Mouse (Mus musculus) liver, embryonic 11.5 days (tissue): ENCODE results near the gene Kcne2. TPM values are rescaled to one million over a fixed set of nuclear protein-coding genes. Genes with fewer than 3 reads are reported as not detected.

Experiments used
- ATAC-seq: fragments of 200-750 bp; cut with Nextera tagmentation; replicated peaks from 2 replicates; pipeline ENCODE4 v1.8.0; 2017; ENCODE audit warnings: moderate number of reproducible peaks, mild to moderate bottlenecking, moderate TSS enrichment, moderate library complexity; ENCODE audit not compliant: low FRiP score
- DNase-seq: peaks from one replicate; pipeline ENCODE4 v3.0.0-alpha.2; 2017; ENCODE audit warnings: low spot score
- H3K27ac ChIP-seq: fragments of 300-500 bp; sonication (generic); 2 replicates; pipeline ENCODE4 v1.5.1; 2014; ENCODE audit warnings: mild to moderate bottlenecking, low read depth, low read length, control low read depth
- H3K27me3 ChIP-seq: fragments of 300-500 bp; sonication (generic); replicated peaks from 2 replicates; pipeline ENCODE4 v1.6.1; 2014; ENCODE audit warnings: low read length, mixed read lengths; ENCODE audit not compliant: control insufficient read depth, insufficient read depth
- H3K36me3 ChIP-seq: fragments of 300-500 bp; sonication (generic); 2 replicates; pipeline ENCODE4 v1.6.1; 2014; ENCODE audit warnings: mild to moderate bottlenecking, low read length, moderate library complexity, mixed read lengths; ENCODE audit not compliant: control insufficient read depth, insufficient read depth
- H3K4me1 ChIP-seq: fragments of 300-500 bp; sonication (generic); replicated peaks from 2 replicates; pipeline ENCODE4 v1.6.1; 2014; ENCODE audit warnings: low read length, mixed read lengths; ENCODE audit not compliant: control insufficient read depth, insufficient read depth
- H3K4me2 ChIP-seq: fragments of 300-500 bp; sonication (generic); 2 replicates; pipeline ENCODE4 v1.6.1; 2014; ENCODE audit warnings: mild to moderate bottlenecking, control low read depth, moderate library complexity
- H3K4me3 ChIP-seq: fragments of 300-500 bp; sonication (generic); 2 replicates; pipeline ENCODE4 v1.5.1; 2014; ENCODE audit warnings: low read depth, low read length, control low read depth
- H3K9ac ChIP-seq: fragments of 300-500 bp; sonication (generic); 2 replicates; pipeline ENCODE4 v1.6.1; 2014; ENCODE audit warnings: low read depth, low read length, control low read depth
- H3K9me3 ChIP-seq: fragments of 300-500 bp; sonication (generic); 2 replicates; pipeline ENCODE4 v1.6.1; 2016; ENCODE audit warnings: low read length, inconsistent platforms, mixed read lengths; ENCODE audit not compliant: control insufficient read depth
- WGBS: fragments of 180-500 bp; shearing (Covaris S2); extraction: QIAGEN DNeasy Blood & Tissue Kit; methylation state at CpG from one replicate; pipeline ENCODE4 v1.1.7; 2014; 5-methylcytosine and 5-hydroxymethylcytosine counted together
- polyA plus RNA-seq: library from polyadenylated mRNA; unstranded; fragments of >200 nt; fragmentation: Nextera tagmentation; extraction: Ambion mirVana; gene quantifications from 2 replicates; pipeline ENCODE4 v1.2.1, GENCODE M21; 2014

Kcne2 gene
- polyA plus RNA-seq, 1 experiment from 2014 or later, result 0.26 TPM

GRCm38 (mm10) chr16:92275526-92275925 lies 16.7 kb upstream of the Kcne2 start:
- ATAC-seq (no peak), DNase-seq (no peak)
- H3K4me2 ChIP-seq, result no peak overlapping the region
- H3K9me3 ChIP-seq, result no peaks in the 10 kb centered on the region
- H3K36me3 ChIP-seq, result no peaks in the 10 kb centered on the region
- WGBS, result 79% methylated on average over 4 of the region's 4 CpGs
- H3K4me1 ChIP-seq, result no peaks in the 10 kb centered on the region
- H3K27ac ChIP-seq, result no peak overlapping the region
- H3K27me3 ChIP-seq, result no peaks in the 10 kb centered on the region
- no peak overlapping the region for H3K9ac ChIP-seq
- no peak overlapping the region for H3K4me3 ChIP-seq

GRCm38 (mm10) chr16:92282671-92283070 lies 9.5 kb upstream of the Kcne2 start:
- Histone ChIP-seq H3K27ac (no peak overlapping the region), H3K4me3 (no peak overlapping the region), H3K27me3 (no peaks in the 10 kb centered on the region; the same call in 1 of the 2 replicates), H3K9ac (no peak overlapping the region), H3K36me3 (no peaks in the 10 kb centered on the region), H3K4me2 (no peak overlapping the region), H3K9me3 (no peaks in the 10 kb centered on the region), H3K4me1 (no peaks in the 10 kb centered on the region)
- no peak for ATAC-seq
- 78% methylated on average over 5 of the region's 5 CpGs for WGBS
- no peak for DNase-seq

- Histone ChIP-seq H3K4me3 (no peak overlapping the region), H3K4me2 (no peak overlapping the region), H3K27me3 (no peaks in the 10 kb centered on the region; the same call in 1 of the 2 replicates), H3K9ac (no peak overlapping the region), H3K4me1 (no peaks in the 10 kb centered on the region), H3K27ac (no peak overlapping the region), H3K36me3 (no peaks in the 10 kb centered on the region), H3K9me3 (no peaks in the 10 kb centered on the region)
- ATAC-seq, result no peak
- no peak for DNase-seq
- 47% methylated on average over 10 of the region's 10 CpGs for WGBS
These were observed 7.1 kb upstream of the Kcne2 start for GRCm38 (mm10) chr16:92285068-92285467.

- Histone ChIP-seq H3K9ac (no peak overlapping the region), H3K27me3 (peaks cover under 1% of the 10 kb centered on the region; the same call in 1 of the 2 replicates), H3K4me2 (no peak overlapping the region), H3K27ac (no peak overlapping the region), H3K9me3 (no peaks in the 10 kb centered on the region), H3K4me1 (no peaks in the 10 kb centered on the region), H3K36me3 (no peaks in the 10 kb centered on the region), H3K4me3 (no peak overlapping the region)
- ATAC-seq, result no peak
- DNase-seq, result peak; percentile 73
- WGBS, result 10% methylated on average over 7 of the region's 7 CpGs
These were observed 5.6 kb upstream of the Kcne2 start for GRCm38 (mm10) chr16:92286609-92287008.

GRCm38 (mm10) chr16:92288778-92289177 lies 3.4 kb upstream of the Kcne2 start:
- ATAC-seq, result no peak
- no peak overlapping the region for H3K4me3 ChIP-seq
- peaks cover 5% of the 10 kb centered on the region; the same call in 1 of the 2 replicates for H3K27me3 ChIP-seq
- DNase-seq, result no peak
- no peak overlapping the region for H3K27ac ChIP-seq
- 82% methylated on average over 9 of the region's 9 CpGs for WGBS
- H3K9me3 ChIP-seq, result no peaks in the 10 kb centered on the region
- H3K4me1 ChIP-seq, result no peaks in the 10 kb centered on the region
- H3K36me3 ChIP-seq, result no peaks in the 10 kb centered on the region
- H3K4me2 ChIP-seq, result no peak overlapping the region
- no peak overlapping the region for H3K9ac ChIP-seq

GRCm38 (mm10) chr16:92290045-92290444 lies 2.1 kb upstream of the Kcne2 start:
- H3K36me3 ChIP-seq, result no peaks in the 10 kb centered on the region
- DNase-seq, result no peak
- H3K9me3 ChIP-seq, result no peaks in the 10 kb centered on the region
- H3K27me3 ChIP-seq, result peaks cover 5% of the 10 kb centered on the region; the same call in 1 of the 2 replicates
- H3K4me3 ChIP-seq, result no peak overlapping the region
- H3K27ac ChIP-seq, result no peak overlapping the region
- no peak overlapping the region for H3K9ac ChIP-seq
- H3K4me2 ChIP-seq, result no peak overlapping the region
- no peaks in the 10 kb centered on the region for H3K4me1 ChIP-seq
- no peak for ATAC-seq

- Histone ChIP-seq H3K9me3 (no peaks in the 10 kb centered on the region), H3K4me1 (no peaks in the 10 kb centered on the region), H3K4me2 (no peak overlapping the region), H3K4me3 (no peak overlapping the region), H3K27ac (no peak overlapping the region), H3K9ac (no peak overlapping the region), H3K27me3 (peaks cover 5% of the 10 kb centered on the region; the same call in 1 of the 2 replicates), H3K36me3 (no peaks in the 10 kb centered on the region)
- DNase-seq (no peak), ATAC-seq (no peak)
- 61% methylated on average over 12 of the region's 12 CpGs for WGBS
These were observed 2.2 kb downstream of the Kcne2 start for GRCm38 (mm10) chr16:92294267-92294970.

GRCm38 (mm10) chr16:92295328-92295727 lies 3.1 kb downstream of the Kcne2 start:
- Histone ChIP-seq H3K9ac (no peak overlapping the region), H3K4me3 (no peak overlapping the region), H3K27ac (no peak overlapping the region), H3K36me3 (no peaks in the 10 kb centered on the region), H3K9me3 (no peaks in the 10 kb centered on the region), H3K4me1 (no peaks in the 10 kb centered on the region), H3K27me3 (peaks cover 5% of the 10 kb centered on the region; the same call in 1 of the 2 replicates), H3K4me2 (no peak overlapping the region)
- no peak for ATAC-seq
- WGBS, result 57% methylated on average over 2 of the region's 2 CpGs
- DNase-seq, result no peak
